ENCODE assay signal across 10 mouse cellular contexts in genomic region chr1:194223610-194224009, GRCm38 (mm10).
DNase-seq lines count a peak whose midpoint lies in the region; ATAC-seq and TF ChIP-seq lines count a peak whose summit lies in the region.
"Had no signal": no experiment of that assay in that cellular context is flagged by ENCODE, and none has a peak within 500 bp of the region (broad histone marks: within the 10 kb centered on the region; RNA-seq: fewer than 3 reads in every experiment).

No protein-coding gene starts in this region.

- DNase-seq in forebrain, embryonic 10.5 days (ENCODE audit: extremely low spot score, low spot score) = no peak
- DNase-seq in forebrain, postnatal 0 days = no peak
- no peak for DNase-seq in midbrain, embryonic 10.5 days (ENCODE audit: low spot score)
- no peak for DNase-seq in cerebellum, postnatal 10 days
- DNase-seq in urinary bladder, adult 2 months (ENCODE audit: low spot score) = no peak

- no peak for TF ChIP-seq CTCF in forebrain, postnatal 0 days (IDR thresholded peaks at IDR 0.05; ENCODE audit: low read depth)

- no peak for ATAC-seq in forebrain, postnatal 0 days
- ATAC-seq in midbrain, embryonic 16.5 days = no peak
- ATAC-seq in intestine, embryonic 15.5 days = no peak
- peak; percentile 54 for ATAC-seq in neural tube, embryonic 13.5 days (ENCODE audit: low read depth)

- no peaks in the 10 kb centered on the region for H3K27me3 ChIP-seq in forebrain, embryonic 10.5 days (ENCODE audit: poor library complexity, severe bottlenecking)
- H3K27me3 ChIP-seq in forebrain, postnatal 0 days (ENCODE audit: insufficient read depth, low read length) = no peaks in the 10 kb centered on the region
- H3K27me3 ChIP-seq in midbrain, embryonic 10.5 days (ENCODE audit: low read depth, poor library complexity, severe bottlenecking) = no peaks in the 10 kb centered on the region; the same call in 1 of the 2 replicates
- H3K27me3 ChIP-seq in midbrain, embryonic 16.5 days (ENCODE audit: control insufficient read depth, insufficient read depth, low read depth, low read length) = no peaks in the 10 kb centered on the region
- no peaks in the 10 kb centered on the region for H3K27me3 ChIP-seq in intestine, embryonic 15.5 days (replicated peaks)
- H3K27me3 ChIP-seq in neural tube, embryonic 13.5 days = no peaks in the 10 kb centered on the region

- no peaks in the 10 kb centered on the region for H3K9me3 ChIP-seq in forebrain, embryonic 10.5 days
- no peaks in the 10 kb centered on the region for H3K9me3 ChIP-seq in forebrain, postnatal 0 days (ENCODE audit: low read length)
- no peaks in the 10 kb centered on the region for H3K9me3 ChIP-seq in midbrain, embryonic 10.5 days (replicated peaks)
- no peaks in the 10 kb centered on the region for H3K9me3 ChIP-seq in midbrain, embryonic 16.5 days (replicated peaks; ENCODE audit: control insufficient read depth, low read length, poor library complexity, severe bottlenecking)
- H3K9me3 ChIP-seq in intestine, embryonic 15.5 days = no peaks in the 10 kb centered on the region
- no peaks in the 10 kb centered on the region for H3K9me3 ChIP-seq in neural tube, embryonic 13.5 days

- H3K27ac ChIP-seq in forebrain, embryonic 10.5 days = peak overlapping the region; percentile 26; the same call in 1 of the 2 replicates
- no peak overlapping the region for H3K27ac ChIP-seq in forebrain, postnatal 0 days (ENCODE audit: low read depth, low read length)
- peak overlapping the region; percentile 83 for H3K27ac ChIP-seq in midbrain, embryonic 10.5 days (replicated peaks)
- H3K27ac ChIP-seq in midbrain, embryonic 16.5 days (ENCODE audit: low read length) = no peak overlapping the region
- H3K27ac ChIP-seq in intestine, embryonic 15.5 days = 0 out of 2 replicates have a peak overlapping the region, but pooled peaks have one; percentile 34
- peak overlapping the region; percentile 86 for H3K27ac ChIP-seq in neural tube, embryonic 13.5 days (replicated peaks)
- H3K27ac ChIP-seq: liver, embryonic 14.5 days had no signal

- H3K4me2 ChIP-seq in forebrain, postnatal 0 days (ENCODE audit: low read depth) = no peak overlapping the region
- H3K4me2 ChIP-seq in midbrain, embryonic 16.5 days (ENCODE audit: low read length) = no peak overlapping the region
- H3K4me2 ChIP-seq in intestine, embryonic 15.5 days (replicated peaks) = no peak overlapping the region
- no peak overlapping the region for H3K4me2 ChIP-seq in neural tube, embryonic 13.5 days
- H3K4me2 ChIP-seq: heart, embryonic 11.5 days had no signal

- H3K9ac ChIP-seq in forebrain, postnatal 0 days = no peak overlapping the region
- no peak overlapping the region for H3K9ac ChIP-seq in midbrain, embryonic 16.5 days (ENCODE audit: low read depth, low read length)
- H3K9ac ChIP-seq in intestine, embryonic 15.5 days = no peak overlapping the region
- no peak overlapping the region for H3K9ac ChIP-seq in neural tube, embryonic 13.5 days
- H3K9ac ChIP-seq: liver, embryonic 14.5 days had no signal

- no peaks in the 10 kb centered on the region for H3K36me3 ChIP-seq in forebrain, embryonic 10.5 days (replicated peaks)
- no peaks in the 10 kb centered on the region for H3K36me3 ChIP-seq in forebrain, postnatal 0 days (ENCODE audit: insufficient read depth)
- no peaks in the 10 kb centered on the region for H3K36me3 ChIP-seq in midbrain, embryonic 10.5 days
- H3K36me3 ChIP-seq in midbrain, embryonic 16.5 days (ENCODE audit: control insufficient read depth, insufficient read depth, low read length) = no peaks in the 10 kb centered on the region
- no peaks in the 10 kb centered on the region for H3K36me3 ChIP-seq in intestine, embryonic 15.5 days
- H3K36me3 ChIP-seq in neural tube, embryonic 13.5 days = no peaks in the 10 kb centered on the region

- H3K4me3 ChIP-seq in forebrain, embryonic 10.5 days = no peak overlapping the region
- no peak overlapping the region for H3K4me3 ChIP-seq in forebrain, postnatal 0 days (ENCODE audit: low read depth, low read length)
- no peak overlapping the region for H3K4me3 ChIP-seq in midbrain, embryonic 10.5 days
- H3K4me3 ChIP-seq in midbrain, embryonic 16.5 days (ENCODE audit: low read depth, low read length) = no peak overlapping the region
- H3K4me3 ChIP-seq in intestine, embryonic 15.5 days (replicated peaks) = no peak overlapping the region
- no peak overlapping the region for H3K4me3 ChIP-seq in neural tube, embryonic 13.5 days

- H3K4me1 ChIP-seq in forebrain, embryonic 10.5 days = peaks cover 51% of the 10 kb centered on the region
- H3K4me1 ChIP-seq in forebrain, postnatal 0 days (ENCODE audit: insufficient read depth) = peaks cover 11% of the 10 kb centered on the region; the same call in 1 of the 2 replicates
- H3K4me1 ChIP-seq in midbrain, embryonic 10.5 days = peaks cover 53% of the 10 kb centered on the region
- peaks cover 28% of the 10 kb centered on the region for H3K4me1 ChIP-seq in midbrain, embryonic 16.5 days (ENCODE audit: control insufficient read depth, insufficient read depth, low read length)
- 0 out of 2 replicates have a peak, but pooled peaks cover 3% of the 10 kb centered on the region for H3K4me1 ChIP-seq in intestine, embryonic 15.5 days (replicated peaks)
- H3K4me1 ChIP-seq in neural tube, embryonic 13.5 days (replicated peaks) = peaks cover 60% of the 10 kb centered on the region

- 85% methylated on average over 2 of the region's 2 CpGs for WGBS in forebrain, embryonic 10.5 days
- WGBS in forebrain, postnatal 0 days = 26% methylated on average over 2 of the region's 2 CpGs
- WGBS in midbrain, embryonic 10.5 days = 57% methylated on average over 2 of the region's 2 CpGs
- WGBS in midbrain, embryonic 16.5 days = 18% methylated on average over 2 of the region's 2 CpGs
- 24% methylated on average over 2 of the region's 2 CpGs for WGBS in intestine, embryonic 15.5 days
- WGBS in neural tube, embryonic 13.5 days = 17% methylated on average over 2 of the region's 2 CpGs

Comparison
In these comparisons a context has a peak if more than half of its experiments do, and no peak if none do; other contexts are left out.
1. H3K27ac ChIP-seq: peak in forebrain, embryonic 10.5 days (single experiment), midbrain, embryonic 10.5 days (single experiment), intestine, embryonic 15.5 days (single experiment) and neural tube, embryonic 13.5 days (single experiment); none in forebrain, postnatal 0 days (single experiment) and midbrain, embryonic 16.5 days (single experiment).